Mouse (Mus musculus): ENCODE data around the gene Agl.
"Not testable (repeated sequence)": the region's sequence is repeated elsewhere in the genome, so short reads cannot be mapped to it uniquely, and the experiment has no call there.

The Agl gene

GRCm38 (mm10) chr3:116815305-116815797 lies 7.4 kb upstream of the Agl start:
- DNase-seq, result no peak

- no peak for DNase-seq
Observed at GRCm38 (mm10) chr3:116812946-116813345, 5.0 kb upstream of the Agl start.

- DNase-seq, result not testable (repeated sequence)
Observed at GRCm38 (mm10) chr3:116810351-116810750, 2.4 kb upstream of the Agl start.

- DNase-seq, result no peak
Observed at GRCm38 (mm10) chr3:116809221-116809620, 1.3 kb upstream of the Agl start.

GRCm38 (mm10) chr3:116808507-116809217 lies 696 bp upstream of the Agl start:
- DNase-seq, result peak; percentile 36 to 37

GRCm38 (mm10) chr3:116805866-116806265 lies 2.1 kb downstream of the Agl start:
- DNase-seq, result no peak

- no peak for DNase-seq
Observed at GRCm38 (mm10) chr3:116804746-116805285, 3.1 kb downstream of the Agl start.

- DNase-seq, result no peak
Observed at GRCm38 (mm10) chr3:116801755-116802154, 6.2 kb downstream of the Agl start.

GRCm38 (mm10) chr3:116798821-116799510 lies 9.0 kb downstream of the Agl start:
- no peak for DNase-seq

- DNase-seq, result no peak
Observed at GRCm38 (mm10) chr3:116788851-116789250, 19.1 kb downstream of the Agl start.

GRCm38 (mm10) chr3:116786543-116786942 lies 21.4 kb downstream of the Agl start:
- no peak for DNase-seq

- DNase-seq, result no peak
Observed at GRCm38 (mm10) chr3:116785820-116786219, 22.1 kb downstream of the Agl start.

GRCm38 (mm10) chr3:116784811-116785210 lies 23.2 kb downstream of the Agl start:
- DNase-seq, result no peak

- no peak for DNase-seq
Observed at GRCm38 (mm10) chr3:116784290-116784689, 23.7 kb downstream of the Agl start.

- DNase-seq, result no peak
Observed at GRCm38 (mm10) chr3:116776961-116777360, 31.0 kb downstream of the Agl start.

GRCm38 (mm10) chr3:116773836-116774235 lies 34.1 kb downstream of the Agl start:
- DNase-seq, result no peak

GRCm38 (mm10) chr3:116771597-116771996 lies 36.4 kb downstream of the Agl start:
- DNase-seq, result no peak

- DNase-seq, result peak; percentile 61 to 65
Observed at GRCm38 (mm10) chr3:116766963-116767362, 41.0 kb downstream of the Agl start.

GRCm38 (mm10) chr3:116752818-116753217 lies 55.1 kb downstream of the Agl start:
- DNase-seq, result no peak

- peak; percentile 68 to 74 for DNase-seq
Observed at GRCm38 (mm10) chr3:116751191-116751860, 56.6 kb downstream of the Agl start.

GRCm38 (mm10) chr3:116748391-116749170 lies 59.4 kb downstream of the Agl start:
- peak; percentile 43 to 51 for DNase-seq

- DNase-seq, result not testable (repeated sequence)
Observed at GRCm38 (mm10) chr3:116747648-116748047, 60.3 kb downstream of the Agl start.

GRCm38 (mm10) chr3:116740963-116741362 lies 67.0 kb downstream of the Agl start:
- DNase-seq, result no peak

Measured in B cell, adult 2 months (primary cell).